Comparison of ENCODE assay signal across 8 mouse cellular contexts in the genomic region with DNA sequence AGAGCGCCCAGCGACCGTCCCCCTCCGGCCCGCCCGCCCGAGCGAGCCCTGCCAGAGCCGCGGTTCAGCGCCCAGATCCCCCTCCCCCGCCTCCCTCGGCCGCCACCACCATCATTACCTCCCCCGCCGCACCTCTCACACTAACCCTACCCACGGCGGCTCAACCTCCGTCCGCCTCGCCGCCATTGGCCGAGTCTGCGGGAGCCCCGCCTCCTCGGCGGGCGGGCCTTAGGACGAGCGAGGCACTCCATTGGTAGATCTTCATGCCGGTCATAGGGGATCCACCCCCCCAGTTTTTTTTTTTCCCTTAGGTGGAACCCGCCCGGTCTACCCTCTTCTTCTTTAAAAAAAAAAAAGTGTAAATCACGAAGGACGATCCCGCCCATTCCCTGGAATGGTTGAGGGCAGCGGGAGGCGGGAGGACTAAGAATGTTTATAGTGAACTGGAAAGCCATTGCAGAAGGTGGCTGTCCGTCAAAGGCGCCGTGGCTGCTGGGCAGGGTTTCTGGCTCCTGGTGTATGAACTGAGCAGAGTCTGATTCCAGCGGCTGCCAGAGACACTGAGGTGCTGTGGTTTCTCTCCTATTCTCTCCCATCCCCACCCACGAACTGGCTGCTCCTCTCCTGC. TPM values are rescaled to one million over a fixed set of nuclear protein-coding genes. Genes with fewer than 3 reads are reported as not detected.
A peak's percentile ranks its signal among the peaks of the same experiment; 100 is the strongest.
DNase-seq lines count a peak whose midpoint lies in the region; ATAC-seq lines count a peak whose summit lies in the region.

No protein-coding gene starts in this region.

- under 1% methylated on average over 32 of the region's 43 CpGs for WGBS in hindbrain, embryonic 16.5 days
- WGBS in macrophage (ENCODE audit: missing documents), result 1% methylated on average over 32 of the region's 43 CpGs

- H3K27ac ChIP-seq in hindbrain, embryonic 16.5 days (ENCODE audit: low read depth, low read length), result peak overlapping the region; percentile 92
- H3K27ac ChIP-seq in macrophage, result 0 out of 2 replicates have a peak overlapping the region, but pooled peaks have one; percentile 16

- no peaks in the 10 kb centered on the region for H3K79me2 ChIP-seq in macrophage (ENCODE audit: inconsistent target)

- no peaks in the 10 kb centered on the region for H3K9me3 ChIP-seq in hindbrain, embryonic 16.5 days (ENCODE audit: control insufficient read depth, low read length)

- peaks cover 3% of the 10 kb centered on the region for H3K36me3 ChIP-seq in hindbrain, embryonic 16.5 days (ENCODE audit: control insufficient read depth, insufficient read depth, low read length)
- H3K36me3 ChIP-seq in macrophage (ENCODE audit: inconsistent target), result no peaks in the 10 kb centered on the region

- H3K27me3 ChIP-seq in hindbrain, embryonic 16.5 days (replicated peaks; ENCODE audit: control insufficient read depth, insufficient read depth, low read length), result no peaks in the 10 kb centered on the region

- peak; percentile 99 for ATAC-seq in hindbrain, embryonic 16.5 days

- peak overlapping the region; percentile 79 for H3K9ac ChIP-seq in hindbrain, embryonic 16.5 days (ENCODE audit: low read depth, low read length)

- H3K4me2 ChIP-seq in hindbrain, embryonic 16.5 days (ENCODE audit: low read length), result peak overlapping the region; percentile 76

- DNase-seq in WW6 (ENCODE audit: low read depth, low spot score), result peak; percentile 96
- DNase-seq in cerebellum, postnatal 4 days (ENCODE audit: low spot score in 2 of 2), result peak; percentile 95 to 98
- DNase-seq in gastrocnemius, adult 18-20 months (ENCODE audit: low spot score), result peak; percentile 96
- DNase-seq in left cerebral cortex, adult 18-20 months (ENCODE audit: low spot score in 2 of 2), result peak; percentile 95 to 97
- DNase-seq in right cerebral cortex, adult 18-20 months, result peak; percentile 97
- DNase-seq in urinary bladder, postnatal 10 days (ENCODE audit: low spot score), result peak; percentile 86

- peaks cover 24% of the 10 kb centered on the region for H3K4me1 ChIP-seq in hindbrain, embryonic 16.5 days (ENCODE audit: control insufficient read depth, insufficient read depth, low read depth, low read length)

- peak overlapping the region; percentile 58 for H3K4me3 ChIP-seq in hindbrain, embryonic 16.5 days (ENCODE audit: low read length)
- H3K4me3 ChIP-seq in macrophage (ENCODE audit: inconsistent target), result peak overlapping the region; percentile 63

RNA-seq across cellular contexts. Expression of a gene that starts 55.1 kb away (rescaled TPM):
- 10 to 100 TPM; 13.5 to 15.7 TPM for total RNA-seq in gastrocnemius, adult 18-20 months (2021)
- polyA plus RNA-seq in hindbrain, embryonic 16.5 days (2015; fragmentation: Nextera tagmentation; extraction: Ambion mirVana), result 18.4 and 20.1 TPM in 2 replicates
- 10 to 100 TPM; 50.0 to 55.6 TPM for total RNA-seq in left cerebral cortex, adult 18-20 months (2021)
- 10 to 100 TPM in 25 of 26 experiments, 1 to 10 TPM in 1; 7.7 to 66.6 (median 30.1) TPM for total RNA-seq in macrophage (2018; cell fraction: chromatin; rRNA removed)
- total RNA-seq in macrophage (2018; cell fraction: cytosol; rRNA removed), result 1 to 10 TPM; 1.3 to 6.2 (median 3.1) TPM
- total RNA-seq in macrophage (2018; cell fraction: nucleus; rRNA removed), result 10 to 100 TPM in 19 of 26 experiments, 1 to 10 TPM in 7; 4.4 to 42.9 (median 13.5) TPM
- 1.9 to 2.8 TPM (median 2.2 TPM) in 3 replicates for polyA plus RNA-seq in macrophage (2018)

Comparison
In these comparisons a context has a peak if more than half of its experiments do, and no peak if none do; other contexts are left out.
1. Peak in every context shown above with its lines: DNase-seq, ATAC-seq, H3K4me3 ChIP-seq and H3K27ac ChIP-seq.